Mouse (Mus musculus): ENCODE data around the gene AC140267.1. TPM values are rescaled to one million over a fixed set of nuclear protein-coding genes. Genes with fewer than 3 reads are reported as not detected.

Gene AC140267.1
- 3.3 TPM in 1 of 2 replicates, not detected in the other for polyA plus RNA-seq (2015; fragmentation: Nextera tagmentation; extraction: Ambion mirVana)

- Histone ChIP-seq H3K27ac (ENCODE audit: low read length) (no peak within 1 kb of the TSS), H3K4me2 (replicated peaks; ENCODE audit: low read depth, low read length) (peak within 1 kb of the TSS; percentile 67), H3K4me3 (ENCODE audit: low read length) (peak within 1 kb of the TSS; percentile 95), H3K27me3 (ENCODE audit: insufficient read depth, low read length) (no peaks in the 10 kb centered on the region), H3K36me3 (ENCODE audit: insufficient read depth, low read length) (peaks cover 38% of the 10 kb centered on the region), H3K4me1 (ENCODE audit: insufficient read depth, low read length) (peaks cover 14% of the 10 kb centered on the region), H3K9ac (replicated peaks; ENCODE audit: low read length) (peak within 1 kb of the TSS; percentile 83), H3K9me3 (ENCODE audit: low read length) (no peaks in the 10 kb centered on the region)
- ATAC-seq (ENCODE audit: low FRiP score, low TSS enrichment): no peak
- WGBS: 95% methylated on average over 9 of the region's 9 CpGs
These were observed at the start of gene AC140267.1 for GRCm38 (mm10) chr15:80235535-80235934. Gene AC140267.1, plus strand, starts transcription at chr15:80235835.

GRCm38 (mm10) chr15:80188927-80189326, 46.7 kb upstream of the AC140267.1 start:
- Histone ChIP-seq H3K36me3 (ENCODE audit: insufficient read depth, low read length) (no peaks in the 10 kb centered on the region), H3K4me2 (replicated peaks; ENCODE audit: low read depth, low read length) (no peak overlapping the region), H3K9me3 (ENCODE audit: low read length) (no peaks in the 10 kb centered on the region), H3K4me3 (ENCODE audit: low read length) (no peak overlapping the region), H3K27ac (ENCODE audit: low read length) (peak overlapping the region; percentile 26; the same call in 1 of the 2 replicates), H3K9ac (replicated peaks; ENCODE audit: low read length) (no peak overlapping the region), H3K27me3 (ENCODE audit: insufficient read depth, low read length) (no peaks in the 10 kb centered on the region), H3K4me1 (ENCODE audit: insufficient read depth, low read length) (peaks cover 16% of the 10 kb centered on the region)
- 69% methylated on average over 5 of the region's 5 CpGs for WGBS
- ATAC-seq (ENCODE audit: low FRiP score, low TSS enrichment): no peak

- H3K27me3 ChIP-seq (ENCODE audit: insufficient read depth, low read length): no peaks in the 10 kb centered on the region
- H3K9me3 ChIP-seq (ENCODE audit: low read length): no peaks in the 10 kb centered on the region
- H3K27ac ChIP-seq (ENCODE audit: low read length): peak overlapping the region; percentile 26; the same call in 1 of the 2 replicates
- WGBS: 64% methylated on average over 4 of the region's 4 CpGs
- H3K4me1 ChIP-seq (ENCODE audit: insufficient read depth, low read length): peaks cover 16% of the 10 kb centered on the region
- no peak overlapping the region for H3K9ac ChIP-seq (replicated peaks; ENCODE audit: low read length)
- ATAC-seq (ENCODE audit: low FRiP score, low TSS enrichment): peak; percentile 62; the same call in 1 of the 2 replicates
- no peaks in the 10 kb centered on the region for H3K36me3 ChIP-seq (ENCODE audit: insufficient read depth, low read length)
- no peak overlapping the region for H3K4me2 ChIP-seq (replicated peaks; ENCODE audit: low read depth, low read length)
- H3K4me3 ChIP-seq (ENCODE audit: low read length): no peak overlapping the region
These were observed 45.6 kb upstream of the AC140267.1 start for GRCm38 (mm10) chr15:80190075-80190474.

GRCm38 (mm10) chr15:80191585-80192245, 43.9 kb upstream of the AC140267.1 start:
- Histone ChIP-seq H3K4me3 (ENCODE audit: low read length) (no peak overlapping the region), H3K9me3 (ENCODE audit: low read length) (no peaks in the 10 kb centered on the region), H3K4me2 (replicated peaks; ENCODE audit: low read depth, low read length) (no peak overlapping the region), H3K36me3 (ENCODE audit: insufficient read depth, low read length) (no peaks in the 10 kb centered on the region), H3K9ac (replicated peaks; ENCODE audit: low read length) (no peak overlapping the region), H3K27me3 (ENCODE audit: insufficient read depth, low read length) (no peaks in the 10 kb centered on the region), H3K27ac (ENCODE audit: low read length) (peak overlapping the region; percentile 75), H3K4me1 (ENCODE audit: insufficient read depth, low read length) (peaks cover 16% of the 10 kb centered on the region)
- WGBS: 51% methylated on average over 8 of the region's 8 CpGs
- peak; percentile 64; the same call in 1 of the 2 replicates for ATAC-seq (ENCODE audit: low FRiP score, low TSS enrichment)

- Histone ChIP-seq H3K9me3 (ENCODE audit: low read length) (no peaks in the 10 kb centered on the region), H3K27me3 (ENCODE audit: insufficient read depth, low read length) (no peaks in the 10 kb centered on the region), H3K4me1 (ENCODE audit: insufficient read depth, low read length) (peaks cover 16% of the 10 kb centered on the region), H3K9ac (replicated peaks; ENCODE audit: low read length) (no peak overlapping the region), H3K36me3 (ENCODE audit: insufficient read depth, low read length) (no peaks in the 10 kb centered on the region), H3K4me2 (replicated peaks; ENCODE audit: low read depth, low read length) (no peak overlapping the region), H3K27ac (ENCODE audit: low read length) (peak overlapping the region; percentile 75), H3K4me3 (ENCODE audit: low read length) (no peak overlapping the region)
- no peak for ATAC-seq (ENCODE audit: low FRiP score, low TSS enrichment)
- 91% methylated on average over 5 of the region's 6 CpGs for WGBS
These were observed 43.4 kb upstream of the AC140267.1 start for GRCm38 (mm10) chr15:80192246-80192585.

- Histone ChIP-seq H3K4me2 (replicated peaks; ENCODE audit: low read depth, low read length) (no peak overlapping the region), H3K9ac (replicated peaks; ENCODE audit: low read length) (no peak overlapping the region), H3K4me3 (ENCODE audit: low read length) (no peak overlapping the region), H3K27me3 (ENCODE audit: insufficient read depth, low read length) (no peaks in the 10 kb centered on the region), H3K36me3 (ENCODE audit: insufficient read depth, low read length) (no peaks in the 10 kb centered on the region), H3K9me3 (ENCODE audit: low read length) (peaks cover under 1% of the 10 kb centered on the region), H3K4me1 (ENCODE audit: insufficient read depth, low read length) (peaks cover 16% of the 10 kb centered on the region), H3K27ac (ENCODE audit: low read length) (no peak overlapping the region)
- no peak for ATAC-seq (ENCODE audit: low FRiP score, low TSS enrichment)
- WGBS: 72% methylated on average over 7 of the region's 7 CpGs
These were observed 42.8 kb upstream of the AC140267.1 start for GRCm38 (mm10) chr15:80192847-80193246.

GRCm38 (mm10) chr15:80199556-80199955, 36.1 kb upstream of the AC140267.1 start:
- Histone ChIP-seq H3K4me1 (ENCODE audit: insufficient read depth, low read length) (no peaks in the 10 kb centered on the region), H3K4me3 (ENCODE audit: low read length) (no peak overlapping the region), H3K9me3 (ENCODE audit: low read length) (peaks cover 3% of the 10 kb centered on the region), H3K4me2 (replicated peaks; ENCODE audit: low read depth, low read length) (no peak overlapping the region), H3K27ac (ENCODE audit: low read length) (no peak overlapping the region), H3K9ac (replicated peaks; ENCODE audit: low read length) (no peak overlapping the region), H3K36me3 (ENCODE audit: insufficient read depth, low read length) (no peaks in the 10 kb centered on the region), H3K27me3 (ENCODE audit: insufficient read depth, low read length) (no peaks in the 10 kb centered on the region)
- no peak for ATAC-seq (ENCODE audit: low FRiP score, low TSS enrichment)
- 83% methylated on average over 2 of the region's 2 CpGs for WGBS

GRCm38 (mm10) chr15:80202111-80202775, 33.4 kb upstream of the AC140267.1 start:
- Histone ChIP-seq H3K9me3 (ENCODE audit: low read length) (peaks cover 3% of the 10 kb centered on the region), H3K27me3 (ENCODE audit: insufficient read depth, low read length) (no peaks in the 10 kb centered on the region), H3K9ac (replicated peaks; ENCODE audit: low read length) (no peak overlapping the region), H3K4me3 (ENCODE audit: low read length) (no peak overlapping the region), H3K27ac (ENCODE audit: low read length) (no peak overlapping the region), H3K4me2 (replicated peaks; ENCODE audit: low read depth, low read length) (no peak overlapping the region), H3K4me1 (ENCODE audit: insufficient read depth, low read length) (no peaks in the 10 kb centered on the region), H3K36me3 (ENCODE audit: insufficient read depth, low read length) (no peaks in the 10 kb centered on the region)
- ATAC-seq (ENCODE audit: low FRiP score, low TSS enrichment): no peak
- 79% methylated on average over 6 of the region's 6 CpGs for WGBS

- Histone ChIP-seq H3K4me3 (ENCODE audit: low read length) (no peak overlapping the region), H3K9ac (replicated peaks; ENCODE audit: low read length) (no peak overlapping the region), H3K27ac (ENCODE audit: low read length) (no peak overlapping the region), H3K36me3 (ENCODE audit: insufficient read depth, low read length) (no peaks in the 10 kb centered on the region), H3K27me3 (ENCODE audit: insufficient read depth, low read length) (no peaks in the 10 kb centered on the region), H3K4me2 (replicated peaks; ENCODE audit: low read depth, low read length) (no peak overlapping the region), H3K9me3 (ENCODE audit: low read length) (no peaks in the 10 kb centered on the region), H3K4me1 (ENCODE audit: insufficient read depth, low read length) (0 out of 2 replicates have a peak, but pooled peaks cover under 1% of the 10 kb centered on the region)
- WGBS: 25% methylated on average over 4 of the region's 4 CpGs
- no peak; the same call in 1 of the 2 replicates for ATAC-seq (ENCODE audit: low FRiP score, low TSS enrichment)
These were observed 32.2 kb upstream of the AC140267.1 start for GRCm38 (mm10) chr15:80203406-80203805.

GRCm38 (mm10) chr15:80206057-80206565, 29.5 kb upstream of the AC140267.1 start:
- Histone ChIP-seq H3K27ac (ENCODE audit: low read length) (no peak overlapping the region), H3K4me1 (ENCODE audit: insufficient read depth, low read length) (0 out of 2 replicates have a peak, but pooled peaks cover 5% of the 10 kb centered on the region), H3K9ac (replicated peaks; ENCODE audit: low read length) (no peak overlapping the region), H3K9me3 (ENCODE audit: low read length) (no peaks in the 10 kb centered on the region), H3K36me3 (ENCODE audit: insufficient read depth, low read length) (no peaks in the 10 kb centered on the region), H3K4me3 (ENCODE audit: low read length) (no peak overlapping the region), H3K27me3 (ENCODE audit: insufficient read depth, low read length) (no peaks in the 10 kb centered on the region), H3K4me2 (replicated peaks; ENCODE audit: low read depth, low read length) (no peak overlapping the region)
- ATAC-seq (ENCODE audit: low FRiP score, low TSS enrichment): no peak
- 87% methylated on average over 3 of the region's 3 CpGs for whole genome bisulfite sequencing
